Mouse (Mus musculus) right cerebral cortex, postnatal 4 days (tissue): ENCODE measurements at regions not wholly inside any gene's neighbourhood (a gene's known extent, or its start where the extent isn't known, plus 50 kb on each side); places are given as distances from the start of the nearest gene placed in this dataset.

Experiments
- DNase-seq: peaks from one replicate; pipeline ENCODE4 v3.0.0-alpha.2; 2022

DNA sequence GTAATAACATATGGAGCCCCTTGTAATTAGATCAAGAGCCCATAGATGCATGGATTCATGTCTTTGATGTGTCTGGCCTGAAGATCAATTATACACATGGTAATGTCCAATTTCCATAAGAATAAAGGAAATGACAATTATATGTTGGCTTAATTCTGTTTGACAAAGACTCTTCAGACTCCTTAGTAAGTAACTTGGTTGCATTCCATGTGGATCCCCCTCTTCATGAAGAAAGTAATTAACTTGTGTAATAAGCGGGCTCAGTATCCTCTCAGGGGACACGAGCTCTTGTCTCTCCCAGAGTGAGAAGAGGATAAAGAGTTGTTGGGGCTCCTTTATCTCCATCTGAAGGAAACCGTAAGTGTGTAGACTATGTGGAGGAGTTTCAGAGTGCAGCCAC, 284.3 kb downstream of the Efnb2 start:
- no peak for DNase-seq

DNA sequence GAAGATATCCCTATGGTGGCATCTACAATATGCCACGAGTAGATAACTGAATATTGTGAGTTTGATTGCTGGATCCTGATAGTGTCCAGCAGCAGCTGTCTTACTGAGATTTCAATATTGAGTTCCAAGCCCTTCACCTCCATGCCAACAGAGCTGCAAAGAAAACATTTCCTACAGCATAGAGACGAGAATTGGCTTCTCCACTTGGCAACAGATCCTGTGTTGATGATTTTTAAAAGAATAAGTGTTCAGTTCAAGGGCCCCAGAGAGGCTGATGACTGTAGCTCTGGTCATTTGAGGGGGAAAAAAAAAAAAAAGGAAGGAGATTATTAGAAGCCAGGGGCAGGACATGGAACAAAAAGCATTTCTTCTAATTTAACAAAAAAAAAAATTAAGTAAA, 284.7 kb downstream of the Efnb2 start:
- no peak for DNase-seq

DNA sequence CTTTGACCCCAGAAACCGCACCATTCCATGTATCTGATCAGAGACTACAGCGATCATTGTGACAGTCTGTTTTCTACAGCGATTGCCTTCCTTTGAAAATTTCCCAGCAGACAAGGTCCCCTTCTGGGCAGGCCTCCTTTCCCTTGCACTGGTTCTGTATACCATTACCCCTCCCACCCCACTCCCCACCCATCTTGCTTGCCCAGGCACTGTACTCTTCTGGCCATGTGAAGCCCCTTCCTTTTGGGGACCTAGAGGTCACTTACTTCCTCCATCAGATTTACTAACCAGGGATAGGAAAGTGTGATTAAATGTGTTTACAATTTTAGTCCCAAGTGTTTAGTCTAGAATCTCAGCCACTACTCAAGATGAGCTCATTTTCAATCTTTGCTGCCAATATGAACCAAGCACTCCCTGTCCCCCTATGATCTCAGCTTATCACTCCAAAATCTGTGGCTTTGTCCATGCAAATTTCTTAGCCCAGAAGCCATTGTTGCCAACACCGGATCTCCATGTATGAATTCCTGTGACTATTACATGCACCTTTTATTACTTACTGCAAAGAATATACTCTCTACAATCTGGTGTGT, 293.7 kb downstream of the Efnb2 start:
- DNase-seq = no peak

DNA sequence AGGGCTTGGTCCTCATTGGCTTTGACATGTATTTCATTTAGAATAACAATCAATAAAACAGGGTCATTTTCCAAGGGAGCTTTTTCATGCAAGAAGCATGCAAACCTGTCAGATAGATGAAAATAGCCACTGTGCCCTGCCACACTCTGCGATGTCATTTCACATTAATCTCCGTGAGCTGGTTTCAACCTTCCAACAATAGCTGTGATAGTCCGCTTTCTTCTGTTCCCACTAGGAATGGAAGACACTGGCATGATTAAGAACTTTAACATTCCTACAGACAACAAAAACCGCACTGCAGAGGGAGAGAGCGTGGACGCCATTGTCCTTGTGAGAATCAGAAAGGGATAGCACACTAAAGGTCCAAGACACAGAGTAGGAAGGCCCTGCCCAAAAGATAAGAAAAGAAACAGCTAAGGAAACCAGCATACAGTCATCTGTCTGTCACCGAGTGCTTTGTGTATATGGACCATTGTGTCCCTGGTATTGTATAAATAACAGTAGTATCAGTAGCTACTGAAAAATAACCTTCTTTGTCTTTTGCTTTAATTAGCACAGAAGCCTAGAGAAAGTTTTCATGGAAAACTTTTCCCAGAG, 299.0 kb downstream of the Efnb2 start:
- no peak for DNase-seq

DNA sequence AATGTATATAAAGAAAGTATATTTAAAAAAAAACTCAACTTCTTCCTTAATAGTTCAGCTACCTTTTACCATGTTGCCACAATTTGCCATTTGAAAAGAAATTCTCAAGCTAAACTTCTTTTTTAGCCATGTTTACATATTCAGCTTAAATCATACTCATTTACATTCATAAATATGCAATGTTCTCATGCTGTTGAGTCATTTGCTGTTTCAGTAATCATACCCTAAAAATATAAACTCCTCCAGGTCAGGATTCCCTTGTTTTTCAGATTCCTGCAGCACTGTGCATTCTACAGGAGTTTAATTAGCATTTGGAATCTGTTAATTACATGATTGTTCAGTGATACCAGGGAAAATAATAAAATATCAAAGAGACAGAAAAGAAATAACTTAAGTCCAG, 300.5 kb downstream of the Efnb2 start:
- DNase-seq = no peak

GRCm38 (mm10) chr8:8354977-8355376, 306.1 kb downstream of the Efnb2 start:
- no peak for DNase-seq

DNA sequence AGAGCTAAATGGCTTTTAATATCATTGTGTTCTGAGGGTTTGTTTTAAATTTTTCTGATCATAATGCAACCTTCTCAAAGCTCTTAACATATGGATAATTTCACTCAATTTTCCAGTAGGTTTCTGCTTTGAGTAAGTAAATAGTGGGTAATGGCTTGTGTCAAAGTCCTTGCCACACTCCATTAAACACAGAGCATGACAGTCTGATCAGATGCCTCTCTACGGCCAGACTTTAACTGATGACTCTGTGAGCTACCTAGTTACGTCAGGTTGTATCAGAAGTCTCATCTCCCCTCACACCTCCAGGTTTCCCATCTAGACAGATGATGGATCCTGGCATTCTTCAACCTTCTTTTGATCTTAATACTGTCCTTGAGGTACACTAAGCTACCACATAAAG, 316.4 kb downstream of the Efnb2 start:
- no peak for DNase-seq

GRCm38 (mm10) chr8:8335256-8335972, 325.6 kb downstream of the Efnb2 start:
- DNase-seq = no peak

- DNase-seq = no peak
Measured at GRCm38 (mm10) chr8:8334515-8334914, 326.5 kb downstream of the Efnb2 start.

DNA sequence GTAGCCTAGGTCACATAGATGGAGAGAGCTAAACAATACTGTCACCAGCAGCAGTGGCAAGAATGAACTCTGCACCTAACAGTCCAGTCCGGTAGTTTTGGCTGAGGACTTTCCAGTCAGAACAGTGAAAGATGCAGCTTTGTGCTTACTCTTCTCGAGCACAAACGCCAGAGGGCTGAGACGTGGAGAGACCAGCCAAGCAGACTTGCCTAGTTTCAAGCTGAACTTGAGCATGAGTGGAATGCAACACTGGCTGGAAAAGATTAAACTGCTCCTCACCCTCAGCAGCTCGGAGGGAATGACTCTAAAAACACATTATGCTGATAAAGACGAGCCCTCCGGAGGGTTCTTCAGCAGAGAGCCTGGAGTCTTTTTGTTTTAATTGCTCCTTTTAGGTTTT, 329.8 kb downstream of the Efnb2 start:
- no peak for DNase-seq

DNA sequence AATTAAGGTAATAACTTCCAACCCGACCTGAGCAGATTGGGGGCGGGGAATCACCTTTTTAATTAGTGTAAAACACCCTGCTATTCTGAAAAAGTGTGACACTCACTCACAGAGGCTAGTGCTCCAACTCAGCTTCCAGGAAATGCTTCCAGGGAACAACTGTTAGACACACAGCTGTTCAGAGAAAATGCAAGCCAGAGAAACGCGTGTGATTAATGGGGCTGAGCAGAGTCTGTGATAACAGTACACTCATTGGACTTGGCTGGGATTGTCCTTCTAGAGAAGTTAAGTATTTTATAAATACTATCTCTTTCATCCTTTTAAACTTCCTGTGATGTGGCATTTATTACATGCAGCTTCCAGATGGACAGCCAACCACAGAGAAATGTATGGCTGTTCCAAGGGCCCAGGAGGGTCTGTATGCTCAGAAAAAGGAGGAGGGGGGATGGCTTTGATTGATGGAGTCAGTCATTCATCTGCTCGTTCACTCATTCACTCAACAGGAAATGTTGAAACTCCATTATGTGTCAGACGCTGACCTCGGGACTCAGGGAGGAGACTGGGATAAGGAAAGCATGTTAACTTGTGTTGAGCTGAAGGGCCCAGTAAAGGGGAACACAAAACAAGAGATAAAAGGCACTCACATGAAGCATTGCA, 332.9 kb downstream of the Efnb2 start:
- no peak for DNase-seq

- no peak for DNase-seq
Measured at GRCm38 (mm10) chr8:8326066-8326834, 334.8 kb downstream of the Efnb2 start.

GRCm38 (mm10) chr8:8325420-8325819, 335.6 kb downstream of the Efnb2 start:
- no peak for DNase-seq

DNA sequence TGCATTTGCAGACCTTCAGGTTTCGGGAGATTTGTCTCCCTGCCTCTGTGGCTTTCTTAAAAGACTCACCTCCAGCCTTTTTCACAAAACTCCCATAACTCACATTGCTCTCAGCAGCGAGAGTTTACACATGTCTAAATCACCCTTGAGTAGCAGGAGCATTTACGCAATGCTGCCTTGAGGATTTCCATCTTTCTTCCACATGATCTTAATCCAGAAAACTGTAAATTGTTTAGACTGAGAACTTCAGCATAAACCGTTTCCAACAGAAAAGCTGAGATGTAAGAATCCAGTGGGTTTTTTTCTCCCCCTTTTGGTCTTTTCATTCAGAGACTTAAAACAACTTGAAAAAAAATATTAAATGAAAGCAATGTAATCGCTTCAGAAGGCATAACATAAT, 336.5 kb downstream of the Efnb2 start:
- DNase-seq = no peak

- no peak for DNase-seq
Measured at GRCm38 (mm10) chr8:8308253-8308652, 352.8 kb downstream of the Efnb2 start.

- DNase-seq = no peak
Measured at GRCm38 (mm10) chr8:8307487-8307886, 353.6 kb downstream of the Efnb2 start.

- no peak for DNase-seq
Measured at GRCm38 (mm10) chr8:8299965-8300767, 360.9 kb downstream of the Efnb2 start.

DNA sequence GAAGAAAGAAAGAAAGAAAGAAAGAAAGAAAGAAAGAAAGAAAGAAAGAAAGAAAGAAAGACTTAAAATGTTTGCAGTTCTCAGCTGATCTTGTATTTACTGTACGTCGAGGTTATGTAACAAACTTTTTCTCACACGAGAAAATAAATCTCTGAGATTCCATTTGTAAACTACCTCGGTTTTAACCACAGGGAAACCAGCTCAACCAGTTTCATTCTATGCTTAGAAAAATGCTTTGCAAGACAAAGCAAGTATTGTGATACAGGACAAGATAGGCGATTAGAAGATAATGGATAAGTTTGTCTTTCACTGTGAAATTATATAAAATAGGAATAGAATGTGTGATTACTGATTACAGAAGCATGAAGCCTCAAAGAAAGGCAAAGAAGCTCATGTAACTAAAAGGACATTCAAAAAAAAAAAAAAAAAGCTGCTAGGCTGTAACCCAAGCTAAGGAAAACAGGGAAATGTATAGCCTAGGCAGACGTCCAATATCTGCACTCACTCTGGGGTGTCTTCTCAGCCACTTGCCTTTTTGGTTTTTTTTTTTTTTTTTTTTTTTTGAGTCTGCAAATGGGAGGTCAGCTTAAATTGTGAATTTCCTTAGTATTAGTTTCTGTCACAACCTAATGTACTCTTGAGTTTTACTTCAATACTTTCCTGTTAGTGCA, 368.3 kb downstream of the Efnb2 start:
- no peak for DNase-seq

DNA sequence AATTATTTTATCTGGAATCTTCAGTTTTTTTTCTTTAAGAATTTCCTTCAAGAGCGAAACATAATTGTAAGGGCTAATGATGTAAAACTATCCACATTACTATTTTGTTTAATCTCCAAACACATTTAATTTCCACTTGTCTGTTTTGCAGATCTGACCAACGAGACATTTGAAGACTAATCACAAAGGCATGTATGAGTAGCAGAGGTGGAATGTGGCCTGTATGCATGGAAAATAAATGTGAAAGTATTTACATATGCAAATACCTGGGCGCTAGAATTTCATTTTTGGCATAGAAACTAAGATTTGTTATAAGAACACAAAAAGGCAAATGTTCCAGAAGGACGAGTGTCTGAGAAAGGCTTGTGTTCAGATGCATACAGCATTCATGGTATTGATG, 375.2 kb downstream of the Efnb2 start:
- DNase-seq = no peak

DNA sequence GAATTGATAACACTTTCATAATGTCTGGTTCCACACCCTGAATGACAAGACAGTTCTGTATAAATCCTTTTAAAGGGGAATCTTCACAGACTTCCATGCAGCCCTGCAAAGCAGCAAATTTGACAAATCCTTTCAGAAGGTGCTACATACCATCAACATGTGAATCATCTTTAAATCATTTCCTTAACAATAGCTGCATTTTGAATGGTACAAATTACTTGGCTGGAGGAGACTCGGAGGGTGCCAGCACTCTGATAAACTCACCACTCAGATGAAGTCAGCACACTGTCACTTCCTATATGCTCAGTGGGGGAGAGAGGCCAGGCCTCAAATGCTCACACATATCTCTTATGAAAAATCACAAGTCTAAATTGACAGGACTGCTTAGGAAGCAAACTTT, 386.1 kb downstream of the Efnb2 start:
- no peak for DNase-seq

DNA sequence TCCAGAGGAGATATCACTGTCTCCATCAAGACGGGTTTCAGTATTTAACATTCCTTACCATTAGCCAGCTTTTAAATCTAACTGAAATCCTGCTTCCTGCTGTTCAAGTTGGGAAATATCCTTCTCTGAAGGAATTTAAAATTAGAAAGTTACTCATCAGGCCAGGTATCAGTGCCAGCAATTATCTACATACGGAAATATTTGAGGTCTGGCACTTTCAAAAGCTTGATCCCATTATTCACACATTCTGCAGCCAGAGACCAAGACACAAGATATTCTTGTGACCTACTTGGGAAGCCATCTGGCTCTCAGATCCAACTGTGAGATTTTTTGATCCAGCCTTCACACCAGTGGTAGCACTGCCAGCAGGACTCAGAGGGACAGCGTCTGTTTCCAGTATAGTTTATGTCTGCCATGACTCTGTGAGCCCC, 386.8 kb downstream of the Efnb2 start:
- no peak for DNase-seq

- DNase-seq = no peak
Measured at GRCm38 (mm10) chr8:8258855-8259254, 402.2 kb downstream of the Efnb2 start.
